Mouse (Mus musculus) ovary, postnatal 36 days (tissue): Measurements from ENCODE around the gene Chid1.
A peak's percentile ranks its signal among the peaks of the same experiment; 100 is the strongest.
"Not testable (repeated sequence)": the region's sequence is repeated elsewhere in the genome, so short reads cannot be mapped to it uniquely, and the experiment has no call there.

Experiments used
- DNase-seq: peaks from one replicate; pipeline ENCODE4 v3.0.0; 2022; ENCODE audit warnings: low spot score, mixed read lengths

Gene Chid1

GRCm38 (mm10) chr7:141461521-141462332 lies 77.9 kb downstream of the Chid1 start:
- no peak for DNase-seq

DNA sequence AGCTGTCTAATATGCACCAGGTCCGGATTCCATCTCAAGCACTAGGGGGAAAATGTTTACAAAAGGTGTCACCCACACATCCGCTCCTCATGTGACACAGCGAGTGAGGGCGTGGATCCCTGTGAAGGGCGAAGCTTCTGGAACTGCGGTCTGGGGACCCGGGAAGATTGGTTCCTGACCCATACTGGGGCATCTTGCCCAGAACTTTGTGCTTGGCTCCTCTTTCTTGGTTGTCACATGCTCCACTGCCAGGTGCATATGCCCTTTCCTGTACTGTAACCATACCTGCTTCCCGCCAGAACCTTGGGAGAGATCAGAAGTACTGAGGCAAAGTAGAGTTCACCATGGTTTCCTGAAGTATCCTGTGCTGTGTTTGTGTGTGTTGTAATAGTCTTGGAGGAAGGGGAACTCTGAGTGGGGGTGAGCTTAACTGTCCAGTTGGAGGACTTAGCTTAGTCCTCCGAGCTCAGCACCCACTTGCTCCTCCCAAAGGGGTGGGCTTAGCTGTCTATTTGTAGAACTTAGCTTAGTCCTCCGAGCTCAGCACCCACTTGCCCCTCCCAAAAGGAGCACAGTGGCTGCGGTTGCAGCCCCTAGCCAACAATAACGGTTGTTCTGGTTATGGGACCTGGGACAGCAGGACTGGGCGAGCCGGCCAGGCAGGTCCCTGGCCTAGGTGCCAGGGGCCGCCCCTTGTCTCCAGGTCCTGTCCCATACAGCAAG lies 79.1 kb downstream of the Chid1 start, which contains the start of gene Cracr2b:
TSS of gene Cracr2b (plus strand) at position 704 of the 723 bp plus-strand sequence.
- no peak for DNase-seq

- DNase-seq = no peak
These were observed 79.7 kb downstream of the Chid1 start for GRCm38 (mm10) chr7:141460001-141460390.

GRCm38 (mm10) chr7:141459301-141459711 lies 80.4 kb downstream of the Chid1 start:
- no peak for DNase-seq

- no peak for DNase-seq
These were observed 81.0 kb downstream of the Chid1 start for GRCm38 (mm10) chr7:141458661-141459060.

DNA sequence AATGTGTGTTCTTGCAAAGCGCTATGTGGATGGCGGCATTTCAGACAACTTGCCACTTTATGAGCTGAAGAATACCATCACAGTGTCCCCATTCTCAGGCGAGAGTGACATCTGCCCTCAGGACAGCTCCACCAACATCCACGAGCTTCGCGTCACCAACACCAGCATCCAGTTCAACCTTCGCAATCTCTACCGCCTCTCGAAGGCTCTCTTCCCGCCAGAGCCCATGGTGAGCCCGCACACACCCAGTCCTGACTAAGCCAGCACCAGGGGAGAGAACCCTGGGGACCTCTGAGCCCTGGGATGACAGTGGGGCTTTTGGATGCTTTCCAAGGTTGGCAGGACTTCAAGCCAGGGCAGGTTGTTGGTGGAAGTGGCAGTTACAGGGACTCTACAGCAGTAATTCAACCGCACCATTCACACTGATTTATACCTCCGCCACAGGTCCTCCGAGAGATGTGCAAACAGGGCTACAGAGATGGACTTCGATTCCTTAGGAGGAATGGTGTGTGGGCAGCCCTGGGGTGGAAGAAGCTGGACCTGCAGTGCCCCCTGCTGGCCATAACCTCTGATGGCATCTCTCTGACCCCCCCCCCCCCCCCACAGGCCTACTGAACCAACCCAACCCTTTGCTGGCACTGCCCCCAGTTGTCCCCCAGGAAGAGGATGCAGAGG lies 81.5 kb downstream of the Chid1 start:
- DNase-seq = no peak

GRCm38 (mm10) chr7:141457236-141457635 lies 82.4 kb downstream of the Chid1 start:
- no peak for DNase-seq

GRCm38 (mm10) chr7:141456739-141457138 lies 82.9 kb downstream of the Chid1 start:
- peak; percentile 19 for DNase-seq

DNA sequence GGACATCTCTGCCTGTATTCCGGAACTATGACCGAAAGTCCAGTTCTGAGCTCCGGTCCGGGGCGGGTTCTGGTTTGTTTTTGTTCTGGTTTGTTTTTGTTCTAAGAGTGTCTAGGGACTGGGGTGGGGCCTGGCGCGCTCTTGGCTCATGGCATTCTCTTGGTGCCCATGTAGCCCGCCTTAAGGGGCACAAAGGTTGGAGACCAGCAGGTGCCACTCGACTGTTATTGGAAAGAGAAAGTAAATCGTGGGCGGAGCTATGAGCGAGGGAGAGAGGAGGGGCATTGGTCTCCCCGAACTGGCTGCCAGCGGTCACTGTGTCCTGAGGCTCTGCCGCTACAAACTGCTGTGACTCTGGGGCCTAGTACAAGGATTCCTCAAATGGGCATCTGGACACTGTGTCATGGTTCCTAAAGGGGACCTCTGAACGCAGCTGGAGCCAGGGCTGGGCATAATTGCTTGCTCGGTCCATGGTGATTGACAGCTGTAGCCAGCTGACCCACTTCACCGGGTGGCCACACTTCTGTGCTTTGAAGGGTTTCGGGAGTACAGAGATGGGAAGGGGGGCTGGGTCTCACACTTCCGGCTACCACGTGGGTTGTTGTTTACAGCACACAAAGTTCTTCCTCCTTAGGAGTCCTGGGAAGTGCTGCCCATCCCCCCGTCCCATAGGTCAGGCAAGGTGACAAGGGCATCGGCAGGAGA lies 83.9 kb downstream of the Chid1 start:
- peak; percentile 70 for DNase-seq

GRCm38 (mm10) chr7:141454967-141455551 lies 84.6 kb downstream of the Chid1 start, which contains the start of gene Pnpla2:
TSS of gene Pnpla2 (plus strand) at chr7:141455198.
- DNase-seq = peak; percentile 96

GRCm38 (mm10) chr7:141453636-141454035 lies 86.0 kb downstream of the Chid1 start:
- DNase-seq = no peak

DNA sequence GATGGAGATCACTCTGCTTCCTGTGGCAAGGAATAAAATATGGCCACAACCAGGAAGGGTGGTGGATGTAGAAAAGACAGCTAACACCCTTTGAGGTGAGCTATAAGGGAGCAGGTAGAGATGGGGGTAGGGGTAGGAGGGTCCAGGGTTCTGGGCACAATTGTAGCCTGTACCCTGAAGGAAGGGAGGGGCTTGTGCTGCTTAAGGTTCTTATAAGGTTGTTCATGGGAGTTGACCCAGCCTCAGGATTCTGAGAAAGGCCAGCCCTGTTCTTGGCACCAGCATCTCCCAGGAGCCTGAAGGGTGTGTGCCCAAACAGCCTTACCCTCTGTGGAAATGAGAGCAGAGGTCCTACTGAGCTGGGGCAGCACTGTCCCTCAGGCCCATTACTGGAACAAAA lies 87.7 kb downstream of the Chid1 start:
- peak; percentile 22 for DNase-seq

DNA sequence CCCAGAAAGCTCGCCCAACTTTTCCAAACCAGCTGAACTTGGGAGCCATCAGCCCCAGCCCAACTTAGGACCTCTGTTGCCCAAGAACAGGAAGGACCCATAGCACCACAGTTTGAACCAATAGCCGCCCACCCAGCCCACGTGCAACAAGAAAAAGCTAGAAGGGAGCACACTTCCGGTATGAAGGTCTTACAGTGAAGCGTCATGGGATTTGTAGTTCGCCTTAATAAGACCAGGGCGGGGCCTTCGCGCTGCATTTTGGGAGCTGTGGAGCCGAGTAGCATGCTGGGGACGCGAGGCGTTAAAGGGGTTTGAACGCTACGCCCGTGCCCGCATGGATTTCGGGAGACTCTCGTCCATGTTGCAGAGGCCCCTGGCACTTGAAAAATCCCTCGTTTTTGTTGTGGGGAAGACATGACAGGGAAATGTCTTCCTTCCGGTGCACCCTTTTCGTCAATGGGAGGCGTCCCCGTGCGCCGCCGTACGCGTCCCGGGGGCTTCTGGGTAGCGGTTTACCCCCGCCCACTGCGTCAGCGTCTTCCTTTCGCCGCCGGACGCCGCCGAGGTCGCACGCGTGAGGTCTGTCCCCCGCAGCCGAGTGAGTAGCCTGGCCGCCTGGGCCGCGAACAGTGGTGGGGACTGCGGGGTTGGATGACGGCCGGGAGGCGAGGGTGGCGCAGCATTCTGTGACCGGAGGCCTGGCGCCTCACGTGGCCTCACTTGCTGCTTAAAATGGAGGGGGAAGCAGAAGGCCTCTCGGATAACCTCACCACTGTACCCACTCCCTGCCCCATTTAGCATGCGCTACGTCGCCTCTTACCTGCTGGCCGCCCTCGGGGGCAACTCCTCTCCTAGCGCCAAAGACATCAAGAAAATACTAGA lies 92.3 kb downstream of the Chid1 start, which contains the start of gene Rplp2:
TSS of gene Rplp2 (plus strand) at position 261 of the 882 bp plus-strand sequence.
- DNase-seq = peak; percentile 94

DNA sequence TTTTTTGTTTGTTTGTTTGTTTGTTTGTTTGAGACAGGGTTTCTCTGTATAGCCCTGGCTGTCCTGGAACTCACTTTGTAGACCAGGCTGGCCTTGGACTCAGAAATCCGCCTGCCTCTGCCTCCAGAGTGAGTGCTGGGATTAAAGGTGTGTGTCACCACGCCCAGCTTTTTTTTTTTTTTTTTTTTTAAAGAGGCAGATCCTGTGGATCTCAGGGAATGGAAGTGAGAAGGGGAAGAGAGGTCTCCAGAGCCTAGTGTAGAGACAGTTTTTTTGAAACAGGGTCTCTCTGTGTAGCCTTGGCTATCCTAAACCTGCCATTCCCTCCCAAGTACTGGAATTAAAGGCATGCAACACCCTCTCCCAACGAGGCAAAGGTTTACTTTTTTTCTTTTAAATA lies 93.3 kb downstream of the Chid1 start:
- not testable (repeated sequence) for DNase-seq

GRCm38 (mm10) chr7:141443828-141444237 lies 95.8 kb downstream of the Chid1 start, which contains the start of gene Pidd1:
TSS of gene Pidd1 (minus strand) at chr7:141444025.
- DNase-seq = peak; percentile 76
